Mouse (Mus musculus): ENCODE data around the gene Smc3. TPM values are rescaled to one million over a fixed set of nuclear protein-coding genes. Genes with fewer than 3 reads are reported as not detected.

The Smc3 gene
- polyA plus RNA-seq, 1 experiment: 6.5 TPM

- peak overlapping the region; percentile 64 for H3K4me2 ChIP-seq (ENCODE audit: low read depth)
- H3K79me2 ChIP-seq (ENCODE audit: control insufficient read depth, insufficient read depth): no peaks in the 10 kb centered on the region
- no peak overlapping the region for H3K4me3 ChIP-seq
- TF ChIP-seq POLR2A (IDR thresholded peaks at IDR 0.05; ENCODE audit: insufficient read length, low read depth) (no peak), SRF (IDR thresholded peaks at IDR 0.05; ENCODE audit: control insufficient read depth, insufficient read length, low read depth) (no peak), USF1 (IDR thresholded peaks at IDR 0.05; ENCODE audit: low read depth) (no peak), REST (IDR thresholded peaks at IDR 0.05; ENCODE audit: insufficient read depth, insufficient read length) (no peak), MYOG (IDR thresholded peaks at IDR 0.05; ENCODE audit: control insufficient read depth in 1 of 3, insufficient read depth in 1 of 3, insufficient read length in 2 of 3, low read depth in 2 of 3) (no peak), MYOD1 (IDR thresholded peaks at IDR 0.05; ENCODE audit: control insufficient read depth in 1 of 3, insufficient read length in 2 of 3, low read depth in 2 of 3) (no peak), POLR2AphosphoS2 (IDR thresholded peaks at IDR 0.05; ENCODE audit: insufficient read length, low read depth) (no peak), E2F4 (IDR thresholded peaks at IDR 0.05; ENCODE audit: insufficient read depth) (no peak)
- no peaks in the 10 kb centered on the region for H3K36me3 ChIP-seq (ENCODE audit: control insufficient read depth, insufficient read depth)
- no peaks in the 10 kb centered on the region for H3K27me3 ChIP-seq (ENCODE audit: control insufficient read depth, insufficient read depth, insufficient read length)
- no peak overlapping the region for H3ac ChIP-seq (ENCODE audit: control insufficient read depth, insufficient read length)
Observed at GRCm38 (mm10) chr19:53554402-53554801, 45.8 kb upstream of the Smc3 start.

- Histone ChIP-seq H3K36me3 (ENCODE audit: control insufficient read depth, insufficient read depth) (no peaks in the 10 kb centered on the region), H3K4me3 (no peak overlapping the region), H3K79me2 (ENCODE audit: control insufficient read depth, insufficient read depth) (no peaks in the 10 kb centered on the region), H3K27me3 (ENCODE audit: control insufficient read depth, insufficient read depth, insufficient read length) (no peaks in the 10 kb centered on the region), H3ac (ENCODE audit: control insufficient read depth, insufficient read length) (no peak overlapping the region), H3K4me2 (ENCODE audit: low read depth) (peak overlapping the region; percentile 64)
- TF ChIP-seq MYOD1 (IDR thresholded peaks at IDR 0.05; ENCODE audit: control insufficient read depth in 1 of 3, insufficient read length in 2 of 3, low read depth in 2 of 3): peak in 1 of 3 experiments; percentile 5
- TF ChIP-seq POLR2AphosphoS2 (IDR thresholded peaks at IDR 0.05; ENCODE audit: insufficient read length, low read depth): no peak
Observed at GRCm38 (mm10) chr19:53554981-53555616, 45.1 kb upstream of the Smc3 start.

GRCm38 (mm10) chr19:53556841-53557240 lies 43.4 kb upstream of the Smc3 start:
- Histone ChIP-seq H3K4me3 (no peak overlapping the region), H3K36me3 (ENCODE audit: control insufficient read depth, insufficient read depth) (no peaks in the 10 kb centered on the region), H3ac (ENCODE audit: control insufficient read depth, insufficient read length) (no peak overlapping the region), H3K4me2 (ENCODE audit: low read depth) (peak overlapping the region; percentile 69), H3K27me3 (ENCODE audit: control insufficient read depth, insufficient read depth, insufficient read length) (no peaks in the 10 kb centered on the region), H3K79me2 (ENCODE audit: control insufficient read depth, insufficient read depth) (no peaks in the 10 kb centered on the region)
- TF ChIP-seq POLR2AphosphoS2 (IDR thresholded peaks at IDR 0.05; ENCODE audit: insufficient read length, low read depth) (no peak), TCF3 (IDR thresholded peaks at IDR 0.05; ENCODE audit: insufficient read length, low read depth) (no peak), MYOG (IDR thresholded peaks at IDR 0.05; ENCODE audit: control insufficient read depth in 1 of 3, insufficient read depth in 1 of 3, insufficient read length in 2 of 3, low read depth in 2 of 3) (no peak), REST (IDR thresholded peaks at IDR 0.05; ENCODE audit: insufficient read depth, insufficient read length) (no peak), USF1 (IDR thresholded peaks at IDR 0.05; ENCODE audit: low read depth) (no peak), CEBPB (IDR thresholded peaks at IDR 0.05; ENCODE audit: insufficient read depth, poor library complexity, severe bottlenecking) (no peak), E2F4 (IDR thresholded peaks at IDR 0.05; ENCODE audit: insufficient read depth) (no peak), POLR2A (IDR thresholded peaks at IDR 0.05; ENCODE audit: insufficient read length, low read depth) (no peak), SRF (IDR thresholded peaks at IDR 0.05; ENCODE audit: control insufficient read depth, insufficient read length, low read depth) (no peak), TCF12 (IDR thresholded peaks at IDR 0.05; ENCODE audit: insufficient read depth, poor library complexity, severe bottlenecking) (no peak), MYOD1 (IDR thresholded peaks at IDR 0.05; ENCODE audit: control insufficient read depth in 1 of 3, insufficient read length in 2 of 3, low read depth in 2 of 3) (no peak), MAX (IDR thresholded peaks at IDR 0.05; ENCODE audit: low read depth) (no peak)

- Histone ChIP-seq H3K27me3 (ENCODE audit: control insufficient read depth, insufficient read depth, insufficient read length) (no peaks in the 10 kb centered on the region), H3K79me2 (ENCODE audit: control insufficient read depth, insufficient read depth) (no peaks in the 10 kb centered on the region), H3K4me2 (ENCODE audit: low read depth) (peak overlapping the region; percentile 69), H3K36me3 (ENCODE audit: control insufficient read depth, insufficient read depth) (no peaks in the 10 kb centered on the region), H3K4me3 (no peak overlapping the region), H3ac (ENCODE audit: control insufficient read depth, insufficient read length) (no peak overlapping the region)
- peak; percentile 75 for TF ChIP-seq USF1 (IDR thresholded peaks at IDR 0.05; ENCODE audit: low read depth)
- TF ChIP-seq MYOD1 (IDR thresholded peaks at IDR 0.05; ENCODE audit: control insufficient read depth in 1 of 3, insufficient read length in 2 of 3, low read depth in 2 of 3): peak in 2 of 3 experiments; percentile 73 to 81
- TF ChIP-seq CEBPB (IDR thresholded peaks at IDR 0.05; ENCODE audit: insufficient read depth, poor library complexity, severe bottlenecking): no peak
- TF ChIP-seq MYOG (IDR thresholded peaks at IDR 0.05; ENCODE audit: control insufficient read depth in 1 of 3, insufficient read depth in 1 of 3, insufficient read length in 2 of 3, low read depth in 2 of 3): peak; percentile 30 to 88 (median 47)
- no peak for TF ChIP-seq POLR2AphosphoS2 (IDR thresholded peaks at IDR 0.05; ENCODE audit: insufficient read length, low read depth)
- TF ChIP-seq TCF12 (IDR thresholded peaks at IDR 0.05; ENCODE audit: insufficient read depth, poor library complexity, severe bottlenecking): peak; percentile 20
Observed at GRCm38 (mm10) chr19:53557267-53557936, 42.8 kb upstream of the Smc3 start.

GRCm38 (mm10) chr19:53560436-53560835 lies 39.8 kb upstream of the Smc3 start:
- H3K4me2 ChIP-seq (ENCODE audit: low read depth): no peak overlapping the region
- no peaks in the 10 kb centered on the region for H3K27me3 ChIP-seq (ENCODE audit: control insufficient read depth, insufficient read depth, insufficient read length)
- no peaks in the 10 kb centered on the region for H3K79me2 ChIP-seq (ENCODE audit: control insufficient read depth, insufficient read depth)
- no peaks in the 10 kb centered on the region for H3K36me3 ChIP-seq (ENCODE audit: control insufficient read depth, insufficient read depth)
- H3ac ChIP-seq (ENCODE audit: control insufficient read depth, insufficient read length): no peak overlapping the region
- no peak for TF ChIP-seq SRF (IDR thresholded peaks at IDR 0.05; ENCODE audit: control insufficient read depth, insufficient read length, low read depth)
- TF ChIP-seq CEBPB (IDR thresholded peaks at IDR 0.05; ENCODE audit: insufficient read depth, poor library complexity, severe bottlenecking): no peak
- no peak for TF ChIP-seq TCF12 (IDR thresholded peaks at IDR 0.05; ENCODE audit: insufficient read depth, poor library complexity, severe bottlenecking)
- TF ChIP-seq REST (IDR thresholded peaks at IDR 0.05; ENCODE audit: insufficient read depth, insufficient read length): no peak
- no peak for TF ChIP-seq MAX (IDR thresholded peaks at IDR 0.05; ENCODE audit: low read depth)
- no peak for TF ChIP-seq POLR2AphosphoS2 (IDR thresholded peaks at IDR 0.05; ENCODE audit: insufficient read length, low read depth)
- no peak for TF ChIP-seq USF1 (IDR thresholded peaks at IDR 0.05; ENCODE audit: low read depth)
- TF ChIP-seq MYOD1 (IDR thresholded peaks at IDR 0.05; ENCODE audit: control insufficient read depth in 1 of 3, insufficient read length in 2 of 3, low read depth in 2 of 3): no peak
- no peak for TF ChIP-seq MYOG (IDR thresholded peaks at IDR 0.05; ENCODE audit: control insufficient read depth in 1 of 3, insufficient read depth in 1 of 3, insufficient read length in 2 of 3, low read depth in 2 of 3)
- no peak for TF ChIP-seq E2F4 (IDR thresholded peaks at IDR 0.05; ENCODE audit: insufficient read depth)
- no peak for TF ChIP-seq TCF3 (IDR thresholded peaks at IDR 0.05; ENCODE audit: insufficient read length, low read depth)
- TF ChIP-seq POLR2A (IDR thresholded peaks at IDR 0.05; ENCODE audit: insufficient read length, low read depth): no peak
- no peak overlapping the region for H3K4me3 ChIP-seq

Data from myocyte (in vitro differentiated cells).